Mouse (Mus musculus): Measurements from ENCODE around the gene Cry2. TPM values are rescaled to one million over a fixed set of nuclear protein-coding genes. Genes with fewer than 3 reads are reported as not detected.

Gene Cry2
- polyA plus RNA-seq, 1 experiment from 2014 or later: 16.1 TPM

DNA sequence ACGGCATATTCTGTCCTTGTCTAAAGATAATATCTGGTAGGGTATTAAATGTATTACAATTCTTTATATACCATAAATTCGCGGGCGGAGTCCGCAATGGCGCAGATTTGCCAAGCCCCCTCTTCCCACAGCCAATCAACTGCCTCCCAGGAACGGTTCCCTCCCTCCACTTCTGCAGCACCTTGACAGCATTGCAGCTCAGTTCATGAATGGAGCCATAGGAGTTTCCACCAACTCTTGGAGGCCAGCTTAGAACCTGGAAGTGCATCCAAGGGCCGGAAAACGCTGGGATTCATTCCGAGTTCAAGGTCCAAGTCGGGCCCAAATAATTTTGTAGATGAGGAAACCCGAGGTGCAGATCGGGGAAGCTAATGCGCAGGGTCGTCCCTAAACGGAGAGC lies 59.3 kb downstream of the Cry2 start, which contains the start of the genes Pex16 and Large2:
Pex16 (plus strand) TSS at position 163 of the 400 bp plus-strand sequence.
Large2 (minus strand) TSS at position 356 of the 400 bp plus-strand sequence.
- peaks cover 20% of the 10 kb centered on the region for H3K36me3 ChIP-seq (ENCODE audit: control insufficient read depth, insufficient read depth, low read length)
- peak within 1 kb of the TSS; percentile 82 for H3K4me2 ChIP-seq (ENCODE audit: low read length)
- 0 out of 2 replicates have a peak, but pooled peaks cover 15% of the 10 kb centered on the region for H3K27me3 ChIP-seq (replicated peaks; ENCODE audit: control insufficient read depth, insufficient read depth, low read length)
- peak; percentile 72 for DNase-seq (ENCODE audit: low spot score)
- WGBS: 5% methylated on average over 16 of the region's 16 CpGs
- no peaks in the 10 kb centered on the region for H3K9me3 ChIP-seq (replicated peaks; ENCODE audit: control insufficient read depth, low read length)
- peak; percentile 44 for ATAC-seq
- peaks cover 46% of the 10 kb centered on the region for H3K4me1 ChIP-seq (ENCODE audit: control insufficient read depth, insufficient read depth, low read length)
- peak within 1 kb of the TSS; percentile 71 for H3K27ac ChIP-seq (ENCODE audit: low read depth, low read length)
- peak within 1 kb of the TSS; percentile 73 for H3K9ac ChIP-seq (ENCODE audit: low read length)
- H3K4me3 ChIP-seq (ENCODE audit: low read depth, low read length): peak within 1 kb of the TSS; percentile 70

DNA sequence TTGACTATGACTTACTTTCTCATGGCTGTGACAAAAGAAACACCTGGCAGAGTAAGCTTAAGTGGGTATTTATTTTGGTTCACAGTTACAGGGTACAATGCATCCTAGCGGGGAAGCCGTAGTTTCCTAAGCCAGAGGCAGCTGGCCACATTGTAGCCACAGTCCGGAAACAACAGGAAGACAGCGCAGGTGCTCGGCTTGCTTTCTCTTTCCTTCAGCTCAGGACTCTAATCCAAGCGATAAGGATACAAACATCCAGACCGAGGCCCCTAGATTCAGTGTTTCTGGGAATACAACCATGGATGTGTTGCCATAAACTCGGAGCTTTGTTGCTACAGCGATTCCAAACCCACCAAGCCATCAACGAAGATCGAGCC lies 60.4 kb downstream of the Cry2 start:
- no peak overlapping the region for H3K9ac ChIP-seq (ENCODE audit: low read length)
- 0 out of 2 replicates have a peak, but pooled peaks cover 15% of the 10 kb centered on the region for H3K27me3 ChIP-seq (replicated peaks; ENCODE audit: control insufficient read depth, insufficient read depth, low read length)
- 57% methylated on average over 11 of the region's 11 CpGs for WGBS
- no peak overlapping the region for H3K4me3 ChIP-seq (ENCODE audit: low read depth, low read length)
- no peaks in the 10 kb centered on the region for H3K9me3 ChIP-seq (replicated peaks; ENCODE audit: control insufficient read depth, low read length)
- H3K4me2 ChIP-seq (ENCODE audit: low read length): no peak overlapping the region
- H3K4me1 ChIP-seq (ENCODE audit: control insufficient read depth, insufficient read depth, low read length): peaks cover 46% of the 10 kb centered on the region
- ATAC-seq (no peak), DNase-seq (ENCODE audit: low spot score) (no peak)
- peaks cover 10% of the 10 kb centered on the region for H3K36me3 ChIP-seq (ENCODE audit: control insufficient read depth, insufficient read depth, low read length)
- H3K27ac ChIP-seq (ENCODE audit: low read depth, low read length): no peak overlapping the region

GRCm38 (mm10) chr2:92372767-92373436 lies 60.9 kb downstream of the Cry2 start:
- Histone ChIP-seq H3K9ac (ENCODE audit: low read length) (no peak overlapping the region), H3K27ac (ENCODE audit: low read depth, low read length) (0 out of 2 replicates have a peak overlapping the region, but pooled peaks have one; percentile 48), H3K4me2 (ENCODE audit: low read length) (no peak overlapping the region), H3K9me3 (replicated peaks; ENCODE audit: control insufficient read depth, low read length) (no peaks in the 10 kb centered on the region), H3K36me3 (ENCODE audit: control insufficient read depth, insufficient read depth, low read length) (peaks cover 4% of the 10 kb centered on the region; the same call in 1 of the 2 replicates), H3K4me3 (ENCODE audit: low read depth, low read length) (no peak overlapping the region), H3K4me1 (ENCODE audit: control insufficient read depth, insufficient read depth, low read length) (peaks cover 46% of the 10 kb centered on the region), H3K27me3 (replicated peaks; ENCODE audit: control insufficient read depth, insufficient read depth, low read length) (0 out of 2 replicates have a peak, but pooled peaks cover 15% of the 10 kb centered on the region)
- DNase-seq (ENCODE audit: low spot score) (peak; percentile 59), ATAC-seq (no peak)
- 15% methylated on average over 9 of the region's 9 CpGs for WGBS

GRCm38 (mm10) chr2:92371971-92372690 lies 61.7 kb downstream of the Cry2 start:
- Histone ChIP-seq H3K27ac (ENCODE audit: low read depth, low read length) (no peak overlapping the region), H3K9ac (ENCODE audit: low read length) (no peak overlapping the region), H3K27me3 (replicated peaks; ENCODE audit: control insufficient read depth, insufficient read depth, low read length) (0 out of 2 replicates have a peak, but pooled peaks cover 15% of the 10 kb centered on the region), H3K4me1 (ENCODE audit: control insufficient read depth, insufficient read depth, low read length) (peaks cover 46% of the 10 kb centered on the region), H3K4me2 (ENCODE audit: low read length) (0 out of 2 replicates have a peak overlapping the region, but pooled peaks have one; percentile 50), H3K9me3 (replicated peaks; ENCODE audit: control insufficient read depth, low read length) (no peaks in the 10 kb centered on the region), H3K36me3 (ENCODE audit: control insufficient read depth, insufficient read depth, low read length) (peaks cover under 1% of the 10 kb centered on the region; the same call in 1 of the 2 replicates), H3K4me3 (ENCODE audit: low read depth, low read length) (no peak overlapping the region)
- DNase-seq (ENCODE audit: low spot score): peak; percentile 63
- ATAC-seq: no peak
- WGBS: 3% methylated on average over 10 of the region's 10 CpGs

DNA sequence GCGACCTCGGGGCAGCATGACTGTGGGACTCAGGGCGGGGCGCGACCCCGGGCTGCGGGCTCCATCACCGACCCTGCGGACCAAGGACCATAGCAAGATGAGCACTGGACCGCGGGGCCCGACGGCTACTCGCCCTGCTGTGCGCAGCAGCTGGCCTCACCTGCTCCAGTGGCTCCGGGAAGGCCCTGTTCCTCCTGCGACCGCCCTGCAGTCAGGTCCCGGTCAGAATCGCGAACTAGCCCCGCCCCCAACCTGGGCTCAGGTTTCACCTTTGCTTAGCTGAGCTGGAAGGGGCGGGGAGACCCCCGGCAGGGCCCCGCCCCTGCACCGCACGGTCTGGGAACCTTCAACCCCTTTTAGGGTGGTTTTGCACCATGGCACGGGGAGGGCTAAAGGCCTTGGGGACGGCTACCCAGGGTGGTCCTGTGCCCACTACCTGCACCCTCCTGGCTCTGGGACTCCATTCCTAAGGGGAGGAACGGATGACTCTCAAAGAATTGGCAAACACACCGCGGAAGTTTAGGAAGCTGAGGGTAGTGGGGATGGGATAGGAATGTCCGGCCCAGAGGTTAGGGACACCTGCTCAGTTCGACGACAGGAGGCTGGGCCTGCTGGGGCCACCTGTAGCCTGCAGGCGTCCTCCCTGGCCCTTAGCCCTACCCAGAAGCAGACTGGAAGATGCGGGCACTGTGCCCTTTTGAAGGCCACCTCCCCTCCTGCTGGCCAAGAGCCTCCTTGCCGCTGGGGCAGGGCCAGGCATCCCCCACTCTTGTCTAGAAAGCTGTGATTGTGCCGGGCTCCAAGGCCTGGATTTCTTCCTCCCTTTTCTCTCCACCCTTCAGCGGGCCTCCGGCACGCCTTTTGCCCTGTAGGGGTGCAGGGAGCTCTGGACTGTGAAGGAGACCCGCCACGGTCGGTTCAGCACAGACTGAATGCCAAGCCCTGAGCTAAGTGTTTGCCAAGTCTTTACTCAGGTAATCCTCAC lies 62.7 kb downstream of the Cry2 start:
- Histone ChIP-seq H3K27me3 (replicated peaks; ENCODE audit: control insufficient read depth, insufficient read depth, low read length) (0 out of 2 replicates have a peak, but pooled peaks cover 15% of the 10 kb centered on the region), H3K36me3 (ENCODE audit: control insufficient read depth, insufficient read depth, low read length) (no peaks in the 10 kb centered on the region), H3K4me1 (ENCODE audit: control insufficient read depth, insufficient read depth, low read length) (peaks cover 44% of the 10 kb centered on the region), H3K27ac (ENCODE audit: low read depth, low read length) (no peak overlapping the region), H3K9me3 (replicated peaks; ENCODE audit: control insufficient read depth, low read length) (no peaks in the 10 kb centered on the region), H3K9ac (ENCODE audit: low read length) (peak overlapping the region; percentile 46), H3K4me2 (ENCODE audit: low read length) (peak overlapping the region; percentile 50), H3K4me3 (ENCODE audit: low read depth, low read length) (peak overlapping the region; percentile 19)
- no peak for ATAC-seq
- no peak for DNase-seq (ENCODE audit: low spot score)
- WGBS: 3% methylated on average over 45 of the region's 45 CpGs

GRCm38 (mm10) chr2:92370375-92370774 lies 63.5 kb downstream of the Cry2 start:
- Histone ChIP-seq H3K27me3 (replicated peaks; ENCODE audit: control insufficient read depth, insufficient read depth, low read length) (0 out of 2 replicates have a peak, but pooled peaks cover 15% of the 10 kb centered on the region), H3K4me3 (ENCODE audit: low read depth, low read length) (peak overlapping the region; percentile 19), H3K27ac (ENCODE audit: low read depth, low read length) (no peak overlapping the region), H3K9ac (ENCODE audit: low read length) (peak overlapping the region; percentile 46), H3K4me2 (ENCODE audit: low read length) (peak overlapping the region; percentile 50), H3K4me1 (ENCODE audit: control insufficient read depth, insufficient read depth, low read length) (peaks cover 38% of the 10 kb centered on the region), H3K36me3 (ENCODE audit: control insufficient read depth, insufficient read depth, low read length) (no peaks in the 10 kb centered on the region), H3K9me3 (replicated peaks; ENCODE audit: control insufficient read depth, low read length) (no peaks in the 10 kb centered on the region)
- 11% methylated on average over 19 of the region's 19 CpGs for WGBS
- no peak for DNase-seq (ENCODE audit: low spot score)
- ATAC-seq: no peak

GRCm38 (mm10) chr2:92367383-92368029 lies 66.3 kb downstream of the Cry2 start:
- H3K4me2 ChIP-seq (ENCODE audit: low read length): no peak overlapping the region
- no peak overlapping the region for H3K9ac ChIP-seq (ENCODE audit: low read length)
- H3K4me3 ChIP-seq (ENCODE audit: low read depth, low read length): no peak overlapping the region
- H3K4me1 ChIP-seq (ENCODE audit: control insufficient read depth, insufficient read depth, low read length): peaks cover 23% of the 10 kb centered on the region
- H3K27me3 ChIP-seq (replicated peaks; ENCODE audit: control insufficient read depth, insufficient read depth, low read length): 0 out of 2 replicates have a peak, but pooled peaks cover 15% of the 10 kb centered on the region
- 47% methylated on average over 20 of the region's 20 CpGs for WGBS
- ATAC-seq: no peak
- H3K27ac ChIP-seq (ENCODE audit: low read depth, low read length): no peak overlapping the region
- H3K9me3 ChIP-seq (replicated peaks; ENCODE audit: control insufficient read depth, low read length): no peaks in the 10 kb centered on the region
- no peak for DNase-seq (ENCODE audit: low spot score)
- H3K36me3 ChIP-seq (ENCODE audit: control insufficient read depth, insufficient read depth, low read length): peaks cover 21% of the 10 kb centered on the region

DNA sequence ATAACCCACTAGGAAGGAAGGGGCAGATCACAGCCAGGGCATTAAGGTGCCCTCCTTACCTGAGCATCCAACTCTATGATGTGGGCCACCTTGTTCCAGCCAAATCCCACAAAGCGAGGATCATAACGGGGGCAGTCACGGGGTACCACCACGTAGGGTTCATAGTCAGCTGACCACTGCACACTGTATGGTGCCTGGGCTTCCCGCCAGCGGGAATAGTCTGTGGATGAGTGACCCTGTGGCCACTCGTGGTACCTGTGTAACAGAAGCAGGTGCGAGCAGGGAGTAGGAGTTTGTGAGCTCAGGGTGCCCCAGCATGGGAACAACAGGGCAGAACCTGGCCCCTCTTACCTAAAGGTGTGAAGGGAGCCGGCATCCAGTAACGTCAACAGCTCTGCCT lies 68.3 kb downstream of the Cry2 start:
- Histone ChIP-seq H3K9ac (ENCODE audit: low read length) (no peak overlapping the region), H3K36me3 (ENCODE audit: control insufficient read depth, insufficient read depth, low read length) (peaks cover 28% of the 10 kb centered on the region), H3K9me3 (replicated peaks; ENCODE audit: control insufficient read depth, low read length) (no peaks in the 10 kb centered on the region), H3K4me3 (ENCODE audit: low read depth, low read length) (no peak overlapping the region), H3K27ac (ENCODE audit: low read depth, low read length) (no peak overlapping the region), H3K4me2 (ENCODE audit: low read length) (no peak overlapping the region), H3K27me3 (replicated peaks; ENCODE audit: control insufficient read depth, insufficient read depth, low read length) (0 out of 2 replicates have a peak, but pooled peaks cover 7% of the 10 kb centered on the region), H3K4me1 (ENCODE audit: control insufficient read depth, insufficient read depth, low read length) (peaks cover 4% of the 10 kb centered on the region; the same call in 1 of the 2 replicates)
- ATAC-seq (no peak), DNase-seq (ENCODE audit: low spot score) (no peak)
- 93% methylated on average over 10 of the region's 10 CpGs for WGBS

Measured in forebrain, embryonic 14.5 days (tissue).